Mouse (Mus musculus): Measurements from ENCODE around the gene Wwc2. TPM values are rescaled to one million over a fixed set of nuclear protein-coding genes. Genes with fewer than 3 reads are reported as not detected.

Gene Wwc2
- polyA plus RNA-seq, 1 experiment = 1.9 TPM

GRCm38 (mm10) chr8:47872361-47873107 lies 118.2 kb downstream of the Wwc2 start:
- Histone ChIP-seq H3K27me3 (ENCODE audit: control insufficient read depth, insufficient read depth, low read length) (no peaks in the 10 kb centered on the region), H3K4me1 (ENCODE audit: control insufficient read depth, insufficient read depth, insufficient read length) (no peaks in the 10 kb centered on the region), H3K4me3 (ENCODE audit: extremely low read depth, insufficient read depth, insufficient read length) (no peak overlapping the region), H3K27ac (ENCODE audit: insufficient read depth, low read length) (no peak overlapping the region), H3K36me3 (ENCODE audit: control insufficient read depth, insufficient read depth, low read length) (no peaks in the 10 kb centered on the region)
- DNase-seq (ENCODE audit: low read depth in 1 of 2, low spot score in 2 of 2) = no peak
- no peak for TF ChIP-seq POLR2A (IDR thresholded peaks at IDR 0.05; ENCODE audit: low read depth, low read length)
- TF ChIP-seq CTCF (IDR thresholded peaks at IDR 0.05; ENCODE audit: extremely low read depth, insufficient read depth, insufficient read length, insufficient replicate concordance) = peak; percentile 79; the same call in 1 of the 2 replicates
- 51% methylated on average over 13 of the region's 13 CpGs for WGBS

GRCm38 (mm10) chr8:47867067-47867466 lies 123.7 kb downstream of the Wwc2 start:
- Histone ChIP-seq H3K4me1 (ENCODE audit: control insufficient read depth, insufficient read depth, insufficient read length) (no peaks in the 10 kb centered on the region), H3K36me3 (ENCODE audit: control insufficient read depth, insufficient read depth, low read length) (no peaks in the 10 kb centered on the region), H3K27ac (ENCODE audit: insufficient read depth, low read length) (no peak overlapping the region), H3K27me3 (ENCODE audit: control insufficient read depth, insufficient read depth, low read length) (no peaks in the 10 kb centered on the region), H3K4me3 (ENCODE audit: extremely low read depth, insufficient read depth, insufficient read length) (no peak overlapping the region)
- peak; percentile 12 to 76 for DNase-seq (ENCODE audit: low read depth in 1 of 2, low spot score in 2 of 2)
- 35% methylated on average over 8 of the region's 8 CpGs for WGBS
- no peak for TF ChIP-seq POLR2A (IDR thresholded peaks at IDR 0.05; ENCODE audit: low read depth, low read length)
- peak; percentile 96 for TF ChIP-seq CTCF (IDR thresholded peaks at IDR 0.05; ENCODE audit: extremely low read depth, insufficient read depth, insufficient read length, insufficient replicate concordance)

GRCm38 (mm10) chr8:47866568-47866967 lies 124.2 kb downstream of the Wwc2 start:
- Histone ChIP-seq H3K27me3 (ENCODE audit: control insufficient read depth, insufficient read depth, low read length) (no peaks in the 10 kb centered on the region), H3K27ac (ENCODE audit: insufficient read depth, low read length) (no peak overlapping the region), H3K36me3 (ENCODE audit: control insufficient read depth, insufficient read depth, low read length) (no peaks in the 10 kb centered on the region), H3K4me3 (ENCODE audit: extremely low read depth, insufficient read depth, insufficient read length) (no peak overlapping the region), H3K4me1 (ENCODE audit: control insufficient read depth, insufficient read depth, insufficient read length) (no peaks in the 10 kb centered on the region)
- TF ChIP-seq POLR2A (IDR thresholded peaks at IDR 0.05; ENCODE audit: low read depth, low read length) (no peak), CTCF (IDR thresholded peaks at IDR 0.05; ENCODE audit: extremely low read depth, insufficient read depth, insufficient read length, insufficient replicate concordance) (no peak)
- no peak for DNase-seq (ENCODE audit: low read depth in 1 of 2, low spot score in 2 of 2)
- WGBS = 87% methylated on average over 8 of the region's 8 CpGs

GRCm38 (mm10) chr8:47859259-47859658 lies 131.5 kb downstream of the Wwc2 start:
- no peaks in the 10 kb centered on the region for H3K4me1 ChIP-seq (ENCODE audit: control insufficient read depth, insufficient read depth, insufficient read length)
- no peaks in the 10 kb centered on the region for H3K36me3 ChIP-seq (ENCODE audit: control insufficient read depth, insufficient read depth, low read length)
- no peak for DNase-seq (ENCODE audit: low read depth in 1 of 2, low spot score in 2 of 2)
- WGBS = 94% methylated on average over 12 of the region's 12 CpGs
- no peak overlapping the region for H3K4me3 ChIP-seq (ENCODE audit: extremely low read depth, insufficient read depth, insufficient read length)
- H3K27ac ChIP-seq (ENCODE audit: insufficient read depth, low read length) = no peak overlapping the region
- no peak for TF ChIP-seq CTCF (IDR thresholded peaks at IDR 0.05; ENCODE audit: extremely low read depth, insufficient read depth, insufficient read length, insufficient replicate concordance)
- TF ChIP-seq POLR2A (IDR thresholded peaks at IDR 0.05; ENCODE audit: low read depth, low read length) = no peak
- H3K27me3 ChIP-seq (ENCODE audit: control insufficient read depth, insufficient read depth, low read length) = no peaks in the 10 kb centered on the region

- Histone ChIP-seq H3K27ac (ENCODE audit: insufficient read depth, low read length) (no peak overlapping the region), H3K27me3 (ENCODE audit: control insufficient read depth, insufficient read depth, low read length) (no peaks in the 10 kb centered on the region), H3K4me1 (ENCODE audit: control insufficient read depth, insufficient read depth, insufficient read length) (no peaks in the 10 kb centered on the region), H3K4me3 (ENCODE audit: extremely low read depth, insufficient read depth, insufficient read length) (no peak overlapping the region), H3K36me3 (ENCODE audit: control insufficient read depth, insufficient read depth, low read length) (no peaks in the 10 kb centered on the region; the same call in 1 of the 2 replicates)
- TF ChIP-seq POLR2A (IDR thresholded peaks at IDR 0.05; ENCODE audit: low read depth, low read length) = no peak
- no peak for TF ChIP-seq CTCF (IDR thresholded peaks at IDR 0.05; ENCODE audit: extremely low read depth, insufficient read depth, insufficient read length, insufficient replicate concordance)
- 74% methylated on average over 5 of the region's 5 CpGs for WGBS
- no peak for DNase-seq (ENCODE audit: low read depth in 1 of 2, low spot score in 2 of 2)
Observed at GRCm38 (mm10) chr8:47853356-47853755, 137.4 kb downstream of the Wwc2 start.

GRCm38 (mm10) chr8:47852737-47853136 lies 138.0 kb downstream of the Wwc2 start:
- Histone ChIP-seq H3K27me3 (ENCODE audit: control insufficient read depth, insufficient read depth, low read length) (no peaks in the 10 kb centered on the region), H3K27ac (ENCODE audit: insufficient read depth, low read length) (no peak overlapping the region), H3K36me3 (ENCODE audit: control insufficient read depth, insufficient read depth, low read length) (no peaks in the 10 kb centered on the region; the same call in 1 of the 2 replicates), H3K4me3 (ENCODE audit: extremely low read depth, insufficient read depth, insufficient read length) (no peak overlapping the region), H3K4me1 (ENCODE audit: control insufficient read depth, insufficient read depth, insufficient read length) (no peaks in the 10 kb centered on the region)
- TF ChIP-seq POLR2A (IDR thresholded peaks at IDR 0.05; ENCODE audit: low read depth, low read length) (no peak), CTCF (IDR thresholded peaks at IDR 0.05; ENCODE audit: extremely low read depth, insufficient read depth, insufficient read length, insufficient replicate concordance) (no peak)
- WGBS = 67% methylated on average over 5 of the region's 5 CpGs
- DNase-seq (ENCODE audit: low read depth in 1 of 2, low spot score in 2 of 2) = no peak

Data from spleen, adult 2 months (tissue).